Mouse (Mus musculus) neural tube, embryonic 13.5 days (tissue): ENCODE measurements at regions not wholly inside any gene's neighbourhood (a gene's known extent, or its start where the extent isn't known, plus 50 kb on each side); places are given as distances from the start of the nearest gene placed in this dataset.

ENCODE experiments used
- ATAC-seq: fragments of 200-750 bp; cut with Nextera tagmentation; 2 replicates; pipeline ENCODE4 v1.8.0; 2017; ENCODE audit warnings: low read depth, mild to moderate bottlenecking, moderate TSS enrichment, moderate library complexity
- H3K27ac ChIP-seq: fragments of 300-500 bp; sonication (generic); replicated peaks from 2 replicates; pipeline ENCODE4 v1.5.1; 2015; ENCODE audit warnings: moderate library complexity, mild to moderate bottlenecking, inconsistent platforms
- H3K27me3 ChIP-seq: fragments of 300-500 bp; sonication (generic); 2 replicates; pipeline ENCODE4 v1.6.1; 2015; ENCODE audit warnings: mild to moderate bottlenecking, inconsistent platforms
- H3K36me3 ChIP-seq: fragments of 300-500 bp; sonication (generic); 2 replicates; pipeline ENCODE4 v1.6.1; 2015; ENCODE audit warnings: mild to moderate bottlenecking, inconsistent platforms
- H3K4me1 ChIP-seq: fragments of 300-500 bp; sonication (generic); replicated peaks from 2 replicates; pipeline ENCODE4 v1.6.1; 2015; ENCODE audit warnings: inconsistent platforms
- H3K4me2 ChIP-seq: fragments of 300-500 bp; sonication (generic); 2 replicates; pipeline ENCODE4 v1.6.1; 2015; ENCODE audit warnings: inconsistent platforms, mild to moderate bottlenecking, moderate library complexity
- H3K4me3 ChIP-seq: fragments of 300-500 bp; sonication (generic); 2 replicates; pipeline ENCODE4 v1.5.1; 2015; ENCODE audit warnings: mild to moderate bottlenecking, inconsistent platforms
- H3K9ac ChIP-seq: fragments of 300-500 bp; sonication (generic); 2 replicates; pipeline ENCODE4 v1.6.1; 2015; ENCODE audit warnings: moderate library complexity, mild to moderate bottlenecking, inconsistent platforms
- H3K9me3 ChIP-seq: fragments of 300-500 bp; sonication (generic); 2 replicates; pipeline ENCODE4 v1.6.1; 2016; ENCODE audit warnings: inconsistent platforms
- WGBS: fragments of 180-500 bp; shearing (Covaris S2); methylation state at CpG from one replicate; pipeline ENCODE4 v1.1.7; 2015; 5-methylcytosine and 5-hydroxymethylcytosine counted together

- ATAC-seq: no peak
- WGBS: 85% methylated on average over 5 of the region's 5 CpGs
- H3K27me3 ChIP-seq: no peaks in the 10 kb centered on the region
- no peak overlapping the region for H3K4me3 ChIP-seq
- no peak overlapping the region for H3K9ac ChIP-seq
- H3K4me2 ChIP-seq: no peak overlapping the region
- no peak overlapping the region for H3K27ac ChIP-seq
- no peaks in the 10 kb centered on the region for H3K36me3 ChIP-seq
- H3K9me3 ChIP-seq: no peaks in the 10 kb centered on the region
- no peaks in the 10 kb centered on the region for H3K4me1 ChIP-seq
These were observed 849.6 kb downstream of the Cdh8 start for GRCm38 (mm10) chr8:98566661-98567060.

DNA sequence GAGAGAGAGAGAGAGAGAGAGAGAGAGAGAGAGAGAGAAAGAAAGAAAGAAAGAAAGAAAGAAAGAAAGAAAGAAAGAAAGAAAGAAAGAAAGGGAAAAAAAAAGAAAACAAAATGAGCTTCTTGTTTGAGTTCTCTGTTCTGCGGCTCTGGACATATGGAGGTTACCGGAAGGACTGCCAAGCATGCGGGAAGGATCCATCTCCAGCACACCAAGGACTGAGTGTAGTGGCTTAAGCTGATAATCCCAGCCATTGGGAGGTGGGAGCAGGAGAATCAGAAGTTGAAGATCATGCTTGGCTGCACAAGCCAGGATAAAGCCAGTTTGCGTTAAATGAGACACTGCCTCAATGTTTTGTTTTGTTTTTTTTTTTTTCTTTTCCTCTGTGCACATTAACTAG, 897.8 kb downstream of the Cdh8 start:
- no peak for ATAC-seq
- Histone ChIP-seq H3K4me2 (no peak overlapping the region), H3K27me3 (no peaks in the 10 kb centered on the region), H3K9ac (no peak overlapping the region), H3K36me3 (no peaks in the 10 kb centered on the region), H3K9me3 (no peaks in the 10 kb centered on the region), H3K27ac (no peak overlapping the region), H3K4me3 (no peak overlapping the region), H3K4me1 (no peaks in the 10 kb centered on the region)
- 86% methylated on average over 4 of the region's 4 CpGs for WGBS

DNA sequence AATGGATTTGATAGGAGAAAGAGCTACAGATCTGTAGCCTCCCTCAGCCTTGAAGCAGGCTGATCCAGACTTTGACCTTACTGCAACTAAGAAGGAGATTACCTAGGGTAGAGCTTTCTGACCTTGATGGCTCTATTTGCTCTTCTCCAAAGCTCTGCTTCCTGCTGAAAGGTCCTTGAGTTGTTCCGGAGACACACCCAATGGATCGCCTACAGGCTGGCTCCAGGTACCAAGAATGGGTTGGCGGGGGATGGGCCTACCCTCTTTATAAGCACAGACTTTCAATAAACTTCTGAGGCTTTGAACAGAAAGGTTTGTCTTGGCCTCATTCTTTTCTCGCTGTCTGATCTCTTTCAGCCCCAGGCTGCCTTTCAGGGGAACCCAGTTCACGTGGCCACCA, 901.0 kb downstream of the Cdh8 start:
- Histone ChIP-seq H3K4me1 (no peaks in the 10 kb centered on the region), H3K9ac (no peak overlapping the region), H3K4me3 (no peak overlapping the region), H3K36me3 (no peaks in the 10 kb centered on the region), H3K27me3 (no peaks in the 10 kb centered on the region), H3K27ac (no peak overlapping the region), H3K4me2 (no peak overlapping the region), H3K9me3 (no peaks in the 10 kb centered on the region)
- ATAC-seq: no peak
- WGBS: 82% methylated on average over 5 of the region's 5 CpGs

DNA sequence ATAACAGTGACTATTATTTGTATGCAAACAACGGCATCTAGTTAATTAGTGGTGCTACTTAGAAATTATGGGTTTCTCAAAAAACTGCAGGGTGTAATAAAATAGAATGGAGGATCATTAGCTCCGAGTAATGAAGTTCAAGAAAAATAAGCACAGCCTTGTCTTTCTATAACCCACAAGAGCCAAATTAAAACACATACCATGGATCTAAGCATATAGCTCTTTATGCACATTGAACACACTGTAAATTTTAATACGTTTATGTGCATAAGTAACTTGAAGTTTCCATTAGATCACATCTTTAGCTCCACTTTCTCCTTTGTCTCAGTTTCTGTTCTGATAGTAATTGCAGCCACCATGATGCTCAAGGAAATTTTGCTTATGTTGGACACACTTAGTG, 919.5 kb downstream of the Cdh8 start:
- no peak for ATAC-seq

GRCm38 (mm10) chr8:98463375-98464030, 952.8 kb downstream of the Cdh8 start:
- ATAC-seq: no peak; the same call in 1 of the 2 replicates
- Histone ChIP-seq H3K27ac (no peak overlapping the region), H3K4me2 (no peak overlapping the region), H3K36me3 (no peaks in the 10 kb centered on the region), H3K9ac (no peak overlapping the region), H3K9me3 (no peaks in the 10 kb centered on the region), H3K27me3 (no peaks in the 10 kb centered on the region), H3K4me3 (no peak overlapping the region), H3K4me1 (no peaks in the 10 kb centered on the region)
- 21% methylated on average over 3 of the region's 3 CpGs for WGBS

More for the DNA sequence above, 919.5 kb downstream of the Cdh8 start:
- H3K36me3 ChIP-seq: no peaks in the 10 kb centered on the region
- H3K27ac ChIP-seq: no peak overlapping the region
- H3K4me1 ChIP-seq: no peaks in the 10 kb centered on the region
- 59% methylated on average over 3 of the region's 3 CpGs for WGBS
- H3K4me3 ChIP-seq: no peak overlapping the region
- H3K4me2 ChIP-seq: no peak overlapping the region
- H3K9ac ChIP-seq: no peak overlapping the region
- H3K27me3 ChIP-seq: no peaks in the 10 kb centered on the region
- H3K9me3 ChIP-seq: no peaks in the 10 kb centered on the region

- Histone ChIP-seq H3K9me3 (no peaks in the 10 kb centered on the region), H3K27me3 (no peaks in the 10 kb centered on the region), H3K4me2 (no peak overlapping the region), H3K4me1 (no peaks in the 10 kb centered on the region), H3K9ac (no peak overlapping the region), H3K4me3 (no peak overlapping the region), H3K27ac (no peak overlapping the region), H3K36me3 (no peaks in the 10 kb centered on the region)
- WGBS: 75% methylated on average over 1 of the region's 1 CpGs
- ATAC-seq: no peak
These were observed 960.7 kb downstream of the Cdh8 start for GRCm38 (mm10) chr8:98455539-98455938.
